Mouse (Mus musculus) lung, postnatal 0 days (tissue): ENCODE results near the gene Cln5. TPM values are rescaled to one million over a fixed set of nuclear protein-coding genes. Genes with fewer than 3 reads are reported as not detected.

Experiments
- ATAC-seq: fragments of 200-750 bp; cut with Nextera tagmentation; 2 replicates; pipeline ENCODE4 v1.8.0; 2017; ENCODE audit warnings: moderate library complexity
- DNase-seq: peaks from one replicate; pipeline ENCODE4 v3.0.0-alpha.2; 2016; ENCODE audit warnings: low spot score
- H3K27ac ChIP-seq: fragments of 300-500 bp; sonication (generic); 2 replicates; pipeline ENCODE4 v1.5.1; 2014; ENCODE audit warnings: antibody characterized with exemption, mild to moderate bottlenecking, low read length, mixed read lengths
- H3K27me3 ChIP-seq: fragments of 300-500 bp; sonication (generic); replicated peaks from 2 replicates; pipeline ENCODE4 v1.6.1; 2014; ENCODE audit warnings: low read length, mixed read lengths; ENCODE audit not compliant: insufficient read depth
- H3K36me3 ChIP-seq: fragments of 300-500 bp; sonication (generic); 2 replicates; pipeline ENCODE4 v1.6.1; 2014; ENCODE audit warnings: low read length, mixed read lengths; ENCODE audit not compliant: insufficient read depth
- H3K4me1 ChIP-seq: fragments of 300-500 bp; sonication (generic); 2 replicates; pipeline ENCODE4 v1.6.1; 2014; ENCODE audit warnings: antibody characterized with exemption, low read depth, low read length, mixed read lengths; ENCODE audit not compliant: insufficient read depth
- H3K4me2 ChIP-seq: fragments of 300-500 bp; sonication (generic); replicated peaks from 2 replicates; pipeline ENCODE4 v1.6.1; 2014; ENCODE audit warnings: low read depth, mild to moderate bottlenecking, low read length, moderate library complexity, mixed read lengths
- H3K4me3 ChIP-seq: fragments of 300-500 bp; sonication (generic); 2 replicates; pipeline ENCODE4 v1.5.1; 2014; ENCODE audit warnings: low read depth, low read length
- H3K9ac ChIP-seq: fragments of 300-500 bp; sonication (generic); replicated peaks from 2 replicates; pipeline ENCODE4 v1.6.1; 2014; ENCODE audit warnings: low read depth, mild to moderate bottlenecking
- H3K9me3 ChIP-seq: fragments of 300-500 bp; sonication (generic); 2 replicates; pipeline ENCODE4 v1.6.1; 2016; ENCODE audit warnings: low read length, mixed read lengths
- CTCF ChIP-seq: IDR thresholded peaks from 2 replicates; pipeline ENCODE4 v1.5.1; 2016; ENCODE audit warnings: antibody characterized with exemption, mild to moderate bottlenecking
- EP300 ChIP-seq: IDR thresholded peaks from 2 replicates; pipeline ENCODE4 v1.6.1; 2016; ENCODE audit warnings: antibody characterized with exemption, mild to moderate bottlenecking, control low read depth
- WGBS: fragments of 180-500 bp; shearing (Covaris S2); extraction: QIAGEN DNeasy Blood & Tissue Kit; methylation state at CpG from one replicate; pipeline ENCODE4 v1.1.7; 2014; 5-methylcytosine and 5-hydroxymethylcytosine counted together
- polyA plus RNA-seq: library from polyadenylated mRNA; unstranded; fragments of >200 nt; fragmentation: Nextera tagmentation; extraction: Ambion mirVana; gene quantifications from 2 replicates; pipeline ENCODE4 v1.2.1, GENCODE M21; 2015

Cln5 gene
- polyA plus RNA-seq, 1 experiment from 2014 or later: 37.7 TPM

- 0 out of 2 replicates have a peak overlapping the region, but pooled peaks have one; percentile 17 for H3K4me2 ChIP-seq
- no peaks in the 10 kb centered on the region for H3K36me3 ChIP-seq
- ATAC-seq: no peak
- WGBS: 8% methylated on average over 10 of the region's 10 CpGs
- H3K27ac ChIP-seq: peak overlapping the region; percentile 14; the same call in 1 of the 2 replicates
- TF ChIP-seq EP300 (no peak), CTCF (peak; percentile 81)
- H3K4me3 ChIP-seq: no peak overlapping the region
- DNase-seq: peak; percentile 62
- H3K9ac ChIP-seq: no peak overlapping the region
- H3K27me3 ChIP-seq: no peaks in the 10 kb centered on the region
- H3K9me3 ChIP-seq: no peaks in the 10 kb centered on the region
- 0 out of 2 replicates have a peak, but pooled peaks cover 5% of the 10 kb centered on the region for H3K4me1 ChIP-seq
Measured at GRCm38 (mm10) chr14:103065294-103066167, 4.5 kb upstream of the Cln5 start.

DNA sequence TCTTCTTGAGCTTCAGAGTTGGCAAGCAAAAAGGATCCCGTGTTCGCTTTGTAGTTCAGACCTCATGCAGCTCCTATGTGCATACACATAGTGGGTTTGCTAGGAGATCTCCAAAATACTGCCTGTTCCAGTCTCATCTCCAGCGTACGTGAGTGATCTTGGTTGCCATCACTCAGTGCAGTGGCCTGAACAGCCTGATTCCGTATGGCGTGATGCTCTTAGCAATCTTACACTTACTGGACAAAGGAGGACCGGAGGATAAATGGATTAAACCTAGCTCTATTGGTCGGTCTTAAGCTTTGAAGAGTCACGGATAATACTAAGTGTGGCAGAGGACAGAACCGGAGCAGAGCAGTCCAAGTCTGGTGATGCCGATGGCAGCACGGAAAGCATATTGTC is 552 bp upstream of the Cln5 start:
- TF ChIP-seq CTCF: no peak
- TF ChIP-seq EP300: no peak
- Histone ChIP-seq H3K27me3 (no peaks in the 10 kb centered on the region), H3K9me3 (no peaks in the 10 kb centered on the region), H3K27ac (peak overlapping the region; percentile 88), H3K4me1 (0 out of 2 replicates have a peak, but pooled peaks cover 7% of the 10 kb centered on the region), H3K9ac (0 out of 2 replicates have a peak overlapping the region, but pooled peaks have one; percentile 62), H3K4me3 (peak overlapping the region; percentile 79), H3K36me3 (no peaks in the 10 kb centered on the region), H3K4me2 (peak overlapping the region; percentile 82)
- ATAC-seq (no peak), DNase-seq (no peak)
- WGBS: 13% methylated on average over 12 of the region's 12 CpGs

DNA sequence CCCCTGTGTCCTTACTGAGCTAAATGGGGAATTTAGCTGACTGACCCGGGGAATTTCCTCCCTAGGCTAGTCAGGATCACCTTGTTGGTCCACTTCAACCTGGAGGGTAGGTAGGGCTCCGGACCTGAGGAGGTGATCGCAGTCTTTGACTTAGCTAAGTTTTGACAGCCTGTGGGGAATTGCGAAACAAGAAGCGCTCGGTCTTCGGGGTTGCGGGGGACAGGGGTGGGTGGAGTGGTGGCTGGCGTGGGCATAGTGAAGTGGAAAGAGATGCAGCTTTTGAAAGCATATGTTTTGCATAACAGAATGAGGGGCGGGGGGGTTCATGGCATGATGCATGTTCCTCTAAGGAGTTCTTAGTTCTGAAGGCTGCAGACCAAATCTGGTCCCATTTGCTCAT is 774 bp downstream of the Cln5 start:
- peak overlapping the region; percentile 62 for H3K9ac ChIP-seq
- H3K27me3 ChIP-seq: no peaks in the 10 kb centered on the region
- peak; percentile 79 for DNase-seq
- no peak for TF ChIP-seq CTCF
- TF ChIP-seq EP300: no peak
- peak overlapping the region; percentile 82 for H3K4me2 ChIP-seq
- H3K4me1 ChIP-seq: 0 out of 2 replicates have a peak, but pooled peaks cover 7% of the 10 kb centered on the region
- H3K27ac ChIP-seq: peak overlapping the region; percentile 88
- peak; percentile 23 for ATAC-seq
- H3K4me3 ChIP-seq: peak overlapping the region; percentile 79
- 3% methylated on average over 10 of the region's 10 CpGs for WGBS
- no peaks in the 10 kb centered on the region for H3K9me3 ChIP-seq
- H3K36me3 ChIP-seq: no peaks in the 10 kb centered on the region

GRCm38 (mm10) chr14:103071471-103071870 is 1.5 kb downstream of the Cln5 start:
- H3K36me3 ChIP-seq: peaks cover 5% of the 10 kb centered on the region; the same call in 1 of the 2 replicates
- no peak overlapping the region for H3K4me3 ChIP-seq
- H3K27ac ChIP-seq: no peak overlapping the region
- no peaks in the 10 kb centered on the region for H3K9me3 ChIP-seq
- no peak for DNase-seq
- 0 out of 2 replicates have a peak, but pooled peaks cover 7% of the 10 kb centered on the region for H3K4me1 ChIP-seq
- TF ChIP-seq CTCF (no peak), EP300 (no peak)
- WGBS: 93% methylated on average over 12 of the region's 12 CpGs
- H3K27me3 ChIP-seq: no peaks in the 10 kb centered on the region
- no peak for ATAC-seq
- no peak overlapping the region for H3K9ac ChIP-seq
- H3K4me2 ChIP-seq: no peak overlapping the region; the same call in 1 of the 2 replicates

GRCm38 (mm10) chr14:103072731-103073130 is 2.7 kb downstream of the Cln5 start:
- no peaks in the 10 kb centered on the region for H3K9me3 ChIP-seq
- no peaks in the 10 kb centered on the region for H3K27me3 ChIP-seq
- DNase-seq (peak; percentile 74), ATAC-seq (no peak)
- H3K27ac ChIP-seq: no peak overlapping the region
- no peak overlapping the region for H3K4me3 ChIP-seq
- no peak overlapping the region for H3K9ac ChIP-seq
- no peak for TF ChIP-seq CTCF
- TF ChIP-seq EP300: no peak
- peaks cover 8% of the 10 kb centered on the region; the same call in 1 of the 2 replicates for H3K36me3 ChIP-seq
- 0 out of 2 replicates have a peak, but pooled peaks cover 7% of the 10 kb centered on the region for H3K4me1 ChIP-seq
- 69% methylated on average over 4 of the region's 4 CpGs for WGBS
- H3K4me2 ChIP-seq: no peak overlapping the region

DNA sequence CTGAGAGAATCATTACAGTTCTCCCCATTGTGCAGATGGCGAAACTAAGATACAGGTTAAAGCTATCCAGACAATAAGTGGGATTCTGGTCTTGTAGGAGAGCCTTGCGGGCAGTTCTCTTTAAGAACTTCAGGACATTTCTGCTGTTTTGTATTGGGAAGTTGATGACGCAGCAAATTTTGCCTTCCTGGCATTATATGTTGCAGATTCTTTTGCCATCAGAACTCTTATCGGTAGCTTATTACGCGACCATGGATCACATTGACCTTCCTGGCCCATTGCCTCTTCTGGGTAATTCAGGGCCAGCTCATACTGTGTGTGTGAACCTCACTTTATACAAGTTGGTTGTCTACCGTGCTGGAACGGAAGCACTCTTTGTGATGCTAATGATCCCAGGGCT is 3.8 kb downstream of the Cln5 start:
- TF ChIP-seq EP300: no peak
- no peak for TF ChIP-seq CTCF
- Histone ChIP-seq H3K36me3 (peaks cover 8% of the 10 kb centered on the region; the same call in 1 of the 2 replicates), H3K4me2 (no peak overlapping the region), H3K4me1 (0 out of 2 replicates have a peak, but pooled peaks cover 7% of the 10 kb centered on the region), H3K4me3 (no peak overlapping the region), H3K27me3 (no peaks in the 10 kb centered on the region), H3K9me3 (no peaks in the 10 kb centered on the region), H3K27ac (no peak overlapping the region), H3K9ac (no peak overlapping the region)
- WGBS: 96% methylated on average over 8 of the region's 8 CpGs
- ATAC-seq: no peak
- no peak for DNase-seq
